ENCODE assay signal across 8 mouse cellular contexts in genomic region chrX:99820790-99821395, GRCm38 (mm10). TPM values are rescaled to one million over a fixed set of nuclear protein-coding genes. Genes with fewer than 3 reads are reported as not detected.
A peak's percentile ranks its signal among the peaks of the same experiment; 100 is the strongest.
DNase-seq lines count a peak whose midpoint lies in the region; ATAC-seq and TF ChIP-seq lines count a peak whose summit lies in the region.

Gene Tmem28 (plus strand): TSS chrX:99821021.

- no peak for ATAC-seq in cerebellum, adult (ENCODE audit: insufficient number of reproducible peaks, low FRiP score, low TSS enrichment)
- ATAC-seq in lung, embryonic 14.5 days (ENCODE audit: insufficient read depth): peak; percentile 11; the same call in 1 of the 2 replicates
- peak; percentile 15 for ATAC-seq in forebrain, embryonic 16.5 days
- no peak for ATAC-seq in limb, embryonic 14.5 days (ENCODE audit: low FRiP score, low read depth)
- no peak for ATAC-seq in stomach, embryonic 15.5 days (ENCODE audit: insufficient read depth, low FRiP score, low read depth)

- peak within 1 kb of the TSS; percentile 69 for H3K4me2 ChIP-seq in lung, embryonic 14.5 days
- peak within 1 kb of the TSS; percentile 59 for H3K4me2 ChIP-seq in forebrain, embryonic 16.5 days (ENCODE audit: low read length)
- peak within 1 kb of the TSS; percentile 63 for H3K4me2 ChIP-seq in limb, embryonic 14.5 days (replicated peaks; ENCODE audit: low read depth, low read length, severe bottlenecking)
- peak within 1 kb of the TSS; percentile 76 for H3K4me2 ChIP-seq in stomach, embryonic 15.5 days

- no peak within 1 kb of the TSS for H3K27ac ChIP-seq in lung, embryonic 14.5 days (ENCODE audit: low read depth)
- peak within 1 kb of the TSS; percentile 81 for H3K27ac ChIP-seq in forebrain, embryonic 16.5 days (ENCODE audit: low read length)
- H3K27ac ChIP-seq in limb, embryonic 14.5 days (replicated peaks; ENCODE audit: low read depth, low read length): no peak within 1 kb of the TSS
- H3K27ac ChIP-seq in stomach, embryonic 15.5 days: no peak within 1 kb of the TSS

- H3K9me3 ChIP-seq in lung, embryonic 14.5 days (ENCODE audit: low read depth, low read length): no peaks in the 10 kb centered on the region
- H3K9me3 ChIP-seq in forebrain, embryonic 16.5 days (ENCODE audit: control insufficient read depth, low read length): no peaks in the 10 kb centered on the region
- no peaks in the 10 kb centered on the region for H3K9me3 ChIP-seq in limb, embryonic 14.5 days (ENCODE audit: control insufficient read depth, low read length)
- H3K9me3 ChIP-seq in stomach, embryonic 15.5 days: no peaks in the 10 kb centered on the region

- peak; percentile 40 for DNase-seq in cerebellum, adult 11 months
- DNase-seq in lung, embryonic 14.5 days: peak; percentile 0
- DNase-seq in lung, postnatal 14 days: no peak
- no peak for DNase-seq in limb, embryonic 14.5 days (ENCODE audit: low spot score)
- no peak for DNase-seq in thymus, postnatal 14 days

- H3K9ac ChIP-seq in lung, embryonic 14.5 days: no peak within 1 kb of the TSS
- H3K9ac ChIP-seq in forebrain, embryonic 16.5 days (replicated peaks; ENCODE audit: low read depth, low read length): peak within 1 kb of the TSS; percentile 69
- H3K9ac ChIP-seq in limb, embryonic 14.5 days (ENCODE audit: low read depth, low read length, severe bottlenecking): peak within 1 kb of the TSS; percentile 21; the same call in 1 of the 2 replicates
- H3K9ac ChIP-seq in stomach, embryonic 15.5 days: no peak within 1 kb of the TSS

- TF ChIP-seq CTCF in lung, embryonic 14.5 days (IDR thresholded peaks at IDR 0.05; ENCODE audit: low read depth): no peak

- WGBS in lung, embryonic 14.5 days: 12% methylated on average over 47 of the region's 82 CpGs
- WGBS in forebrain, embryonic 16.5 days: 24% methylated on average over 24 of the region's 82 CpGs
- WGBS in limb, embryonic 14.5 days: 24% methylated on average over 14 of the region's 82 CpGs
- WGBS in stomach, embryonic 15.5 days: 29% methylated on average over 47 of the region's 82 CpGs

- H3K4me1 ChIP-seq in lung, embryonic 14.5 days (ENCODE audit: insufficient read depth): no peaks in the 10 kb centered on the region
- peaks cover 9% of the 10 kb centered on the region; the same call in 1 of the 2 replicates for H3K4me1 ChIP-seq in forebrain, embryonic 16.5 days (replicated peaks; ENCODE audit: control insufficient read depth, insufficient read depth, low read length)
- H3K4me1 ChIP-seq in limb, embryonic 14.5 days (ENCODE audit: control insufficient read depth, insufficient read depth, low read length): no peaks in the 10 kb centered on the region
- no peaks in the 10 kb centered on the region; the same call in 1 of the 2 replicates for H3K4me1 ChIP-seq in stomach, embryonic 15.5 days

- H3K36me3 ChIP-seq in lung, embryonic 14.5 days (ENCODE audit: insufficient read depth): no peaks in the 10 kb centered on the region
- H3K36me3 ChIP-seq in forebrain, embryonic 16.5 days (ENCODE audit: control insufficient read depth, insufficient read depth): no peaks in the 10 kb centered on the region
- H3K36me3 ChIP-seq in limb, embryonic 14.5 days (ENCODE audit: control insufficient read depth, insufficient read depth, low read length): no peaks in the 10 kb centered on the region
- no peaks in the 10 kb centered on the region for H3K36me3 ChIP-seq in stomach, embryonic 15.5 days

- H3K27me3 ChIP-seq in lung, embryonic 14.5 days (ENCODE audit: insufficient read depth, low read length): peaks cover 31% of the 10 kb centered on the region
- H3K27me3 ChIP-seq in forebrain, embryonic 16.5 days (replicated peaks; ENCODE audit: control insufficient read depth, insufficient read depth, low read length): no peaks in the 10 kb centered on the region; the same call in 1 of the 2 replicates
- H3K27me3 ChIP-seq in limb, embryonic 14.5 days (ENCODE audit: control insufficient read depth, insufficient read depth, low read length): peaks cover 26% of the 10 kb centered on the region
- peaks cover 44% of the 10 kb centered on the region for H3K27me3 ChIP-seq in stomach, embryonic 15.5 days (replicated peaks)

- H3K4me3 ChIP-seq in lung, embryonic 14.5 days (ENCODE audit: low read depth, low read length): peak within 1 kb of the TSS; percentile 41
- H3K4me3 ChIP-seq in forebrain, embryonic 16.5 days (replicated peaks; ENCODE audit: low read length): peak within 1 kb of the TSS; percentile 67
- peak within 1 kb of the TSS; percentile 49 for H3K4me3 ChIP-seq in limb, embryonic 14.5 days (replicated peaks; ENCODE audit: low read length)
- peak within 1 kb of the TSS; percentile 46 for H3K4me3 ChIP-seq in stomach, embryonic 15.5 days (replicated peaks)

- TF ChIP-seq POLR2A in limb, embryonic 14.5 days (IDR thresholded peaks at IDR 0.05; ENCODE audit: borderline replicate concordance, extremely low read depth, insufficient read depth, insufficient read length): no peak

RNA-seq across cellular contexts. Expression of gene Tmem28, which starts in this region (rescaled TPM):
- polyA plus RNA-seq in lung, embryonic 14.5 days (2014; fragmentation: Nextera tagmentation; extraction: Ambion mirVana): 0.04 TPM in 1 of 2 replicates, not detected in the other
- 1.4 and 2.2 TPM in 2 replicates for polyA plus RNA-seq in forebrain, embryonic 16.5 days (2015; fragmentation: Nextera tagmentation; extraction: Ambion mirVana)
- 1.1 and 1.4 TPM in 2 replicates for polyA plus RNA-seq in limb, embryonic 14.5 days (2012; rRNA removed)
- 0.56 and 0.61 TPM in 2 replicates for polyA plus RNA-seq in limb, embryonic 14.5 days (2014; fragmentation: Nextera tagmentation; extraction: Ambion mirVana)
- polyA plus RNA-seq in stomach, embryonic 15.5 days (2015; fragmentation: Nextera tagmentation; extraction: Ambion mirVana): 0.08 TPM in 2 replicates

Comparison
In these comparisons a context has a peak if more than half of its experiments do, and no peak if none do; other contexts are left out.
1. Peak in DNase-seq, ATAC-seq, H3K4me3 ChIP-seq and H3K4me2 ChIP-seq in lung, embryonic 14.5 days; RNA of the gene not detected or under 1 TPM.
2. H3K9ac ChIP-seq: peak in forebrain, embryonic 16.5 days (single experiment) and limb, embryonic 14.5 days (single experiment); none in lung, embryonic 14.5 days (single experiment) and stomach, embryonic 15.5 days (single experiment).
3. Peak in every context shown above with its lines, with median percentiles within 50 percentile points of each other: H3K4me2 ChIP-seq and H3K4me3 ChIP-seq.